Mouse (Mus musculus): ENCODE measurements at regions not wholly inside any gene's neighbourhood (a gene's known extent, or its start where the extent isn't known, plus 50 kb on each side); places are given as distances from the start of the nearest gene placed in this dataset.
"Not testable (repeated sequence)": the region's sequence is repeated elsewhere in the genome, so short reads cannot be mapped to it uniquely, and the experiment has no call there.

GRCm38 (mm10) chr3:91263540-91263939 is 172.9 kb upstream of the 9130204L05Rik start:
- H3K27ac ChIP-seq (replicated peaks; ENCODE audit: low read depth, low read length), result no peak overlapping the region
- no peaks in the 10 kb centered on the region for H3K9me3 ChIP-seq (replicated peaks; ENCODE audit: control insufficient read depth, low read length)
- 0% methylated on average over 1 of the region's 1 CpGs for WGBS
- no peaks in the 10 kb centered on the region for H3K27me3 ChIP-seq (ENCODE audit: control insufficient read depth, insufficient read depth, low read length)
- H3K4me1 ChIP-seq (ENCODE audit: control insufficient read depth, insufficient read depth, low read length), result no peaks in the 10 kb centered on the region
- ATAC-seq (replicated peaks; ENCODE audit: insufficient number of reproducible peaks, low FRiP score, low TSS enrichment, low read depth) (no peak), DNase-seq (ENCODE audit: low spot score) (no peak)
- no peak overlapping the region for H3K4me2 ChIP-seq (ENCODE audit: low read depth, low read length)
- H3K36me3 ChIP-seq (replicated peaks; ENCODE audit: control insufficient read depth, insufficient read depth, low read depth, low read length), result no peaks in the 10 kb centered on the region
- no peak overlapping the region for H3K9ac ChIP-seq (replicated peaks; ENCODE audit: low read length)
- no peak overlapping the region for H3K4me3 ChIP-seq (ENCODE audit: low read depth, low read length)

GRCm38 (mm10) chr3:91254926-91255325 is 164.3 kb upstream of the 9130204L05Rik start:
- not testable (repeated sequence) for H3K4me2 ChIP-seq (ENCODE audit: low read depth, low read length); ATAC-seq (replicated peaks; ENCODE audit: insufficient number of reproducible peaks, low FRiP score, low TSS enrichment, low read depth); H3K27ac ChIP-seq (replicated peaks; ENCODE audit: low read depth, low read length); H3K9ac ChIP-seq (replicated peaks; ENCODE audit: low read length); H3K9me3 ChIP-seq (replicated peaks; ENCODE audit: control insufficient read depth, low read length); DNase-seq (ENCODE audit: low spot score); H3K36me3 ChIP-seq (replicated peaks; ENCODE audit: control insufficient read depth, insufficient read depth, low read depth, low read length); H3K27me3 ChIP-seq (ENCODE audit: control insufficient read depth, insufficient read depth, low read length); H3K4me1 ChIP-seq (ENCODE audit: control insufficient read depth, insufficient read depth, low read length); H3K4me3 ChIP-seq (ENCODE audit: low read depth, low read length)
- 86% methylated on average over 2 of the region's 2 CpGs for WGBS

- no peak overlapping the region for H3K9ac ChIP-seq (replicated peaks; ENCODE audit: low read length)
- no peaks in the 10 kb centered on the region for H3K4me1 ChIP-seq (ENCODE audit: control insufficient read depth, insufficient read depth, low read length)
- no peaks in the 10 kb centered on the region for H3K36me3 ChIP-seq (replicated peaks; ENCODE audit: control insufficient read depth, insufficient read depth, low read depth, low read length)
- ATAC-seq (replicated peaks; ENCODE audit: insufficient number of reproducible peaks, low FRiP score, low TSS enrichment, low read depth) (no peak), DNase-seq (ENCODE audit: low spot score) (no peak)
- no peak overlapping the region for H3K4me2 ChIP-seq (ENCODE audit: low read depth, low read length)
- no peaks in the 10 kb centered on the region for H3K27me3 ChIP-seq (ENCODE audit: control insufficient read depth, insufficient read depth, low read length)
- H3K9me3 ChIP-seq (replicated peaks; ENCODE audit: control insufficient read depth, low read length), result no peaks in the 10 kb centered on the region
- H3K27ac ChIP-seq (replicated peaks; ENCODE audit: low read depth, low read length), result no peak overlapping the region
- no peak overlapping the region for H3K4me3 ChIP-seq (ENCODE audit: low read depth, low read length)
- 53% methylated on average over 3 of the region's 3 CpGs for WGBS
Observed at GRCm38 (mm10) chr3:91223157-91223556, 132.6 kb upstream of the 9130204L05Rik start.

- Histone ChIP-seq H3K9me3 (replicated peaks; ENCODE audit: control insufficient read depth, low read length) (no peaks in the 10 kb centered on the region; the same call in 1 of the 2 replicates), H3K9ac (replicated peaks; ENCODE audit: low read length) (no peak overlapping the region)
- whole genome bisulfite sequencing, result 87% methylated on average over 16 of the region's 16 CpGs
Observed at GRCm38 (mm10) chr3:91213280-91213679, 122.7 kb upstream of the 9130204L05Rik start.

More at GRCm38 (mm10) chr3:91213280-91213679, 122.7 kb upstream of the 9130204L05Rik start:
- H3K27ac ChIP-seq (replicated peaks; ENCODE audit: low read depth, low read length), result no peak overlapping the region
- ATAC-seq (replicated peaks; ENCODE audit: insufficient number of reproducible peaks, low FRiP score, low TSS enrichment, low read depth) (no peak), DNase-seq (ENCODE audit: low spot score) (peak; percentile 3)
- H3K4me1 ChIP-seq (ENCODE audit: control insufficient read depth, insufficient read depth, low read length), result no peaks in the 10 kb centered on the region
- H3K4me2 ChIP-seq (ENCODE audit: low read depth, low read length), result no peak overlapping the region
- no peaks in the 10 kb centered on the region for H3K27me3 ChIP-seq (ENCODE audit: control insufficient read depth, insufficient read depth, low read length)
- no peaks in the 10 kb centered on the region for H3K36me3 ChIP-seq (replicated peaks; ENCODE audit: control insufficient read depth, insufficient read depth, low read depth, low read length)
- H3K4me3 ChIP-seq (ENCODE audit: low read depth, low read length), result no peak overlapping the region

Data from embryonic facial prominence, embryonic 11.5 days (tissue).